Mouse (Mus musculus): ENCODE results near the gene Gm10282. TPM values are rescaled to one million over a fixed set of nuclear protein-coding genes. Genes with fewer than 3 reads are reported as not detected.

The Gm10282 gene
- polyA plus RNA-seq, 1 experiment from 2014 or later, result 20.1 TPM

DNA sequence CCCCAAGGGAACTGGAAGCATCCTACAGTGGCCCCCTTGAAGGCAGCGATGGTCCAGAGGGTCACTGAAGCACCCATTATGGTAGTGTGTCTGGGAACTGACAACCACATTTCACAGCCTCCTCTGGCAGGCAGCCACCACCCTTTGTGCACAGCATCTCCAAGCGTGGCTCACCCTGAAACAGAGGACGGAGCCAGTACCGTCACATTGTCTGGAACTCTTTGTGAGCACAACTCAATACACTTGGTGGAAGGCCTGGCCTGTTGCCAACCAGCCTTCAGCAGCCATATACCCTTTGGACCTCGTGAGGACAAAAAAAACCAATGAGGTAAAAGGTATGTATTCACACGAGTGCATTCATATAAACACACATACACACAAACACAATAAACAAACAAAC, 3.2 kb upstream of the Gm10282 start:
- no peaks in the 10 kb centered on the region for H3K36me3 ChIP-seq
- no peak for ATAC-seq (ENCODE audit: insufficient number of reproducible peaks, low FRiP score, low TSS enrichment, low read depth)
- H3K4me3 ChIP-seq, result no peak overlapping the region
- H3K27me3 ChIP-seq, result no peaks in the 10 kb centered on the region
- no peak overlapping the region for H3K9ac ChIP-seq
- no peak overlapping the region for H3K4me2 ChIP-seq
- no peak overlapping the region for H3K27ac ChIP-seq
- H3K9me3 ChIP-seq, result no peaks in the 10 kb centered on the region
- WGBS, result 62% methylated on average over 6 of the region's 6 CpGs
- peaks cover 1% of the 10 kb centered on the region; the same call in 1 of the 2 replicates for H3K4me1 ChIP-seq

DNA sequence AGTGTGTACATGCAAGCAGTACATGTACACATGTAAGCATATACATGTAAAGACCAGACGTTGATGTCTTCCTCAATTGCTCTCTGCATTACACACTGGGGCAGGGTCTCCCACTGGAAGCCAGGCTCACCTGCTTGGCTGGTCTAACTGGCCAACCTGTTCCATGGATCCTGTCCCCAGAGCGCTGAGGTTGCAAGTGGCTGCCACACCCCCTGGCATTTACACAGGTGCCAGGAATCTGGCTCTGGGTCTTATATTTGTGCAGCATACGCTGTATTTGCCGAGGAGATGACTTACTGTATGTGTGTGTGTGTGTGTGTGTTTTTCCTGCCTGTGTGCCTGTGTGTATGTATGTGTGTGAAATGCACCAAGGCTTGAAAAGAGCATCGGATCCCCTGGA, 1.9 kb upstream of the Gm10282 start:
- H3K9ac ChIP-seq, result no peak overlapping the region
- no peak overlapping the region for H3K4me2 ChIP-seq
- WGBS, result 69% methylated on average over 5 of the region's 5 CpGs
- H3K36me3 ChIP-seq, result no peaks in the 10 kb centered on the region
- no peak for ATAC-seq (ENCODE audit: insufficient number of reproducible peaks, low FRiP score, low TSS enrichment, low read depth)
- H3K27me3 ChIP-seq, result no peaks in the 10 kb centered on the region
- no peak overlapping the region for H3K27ac ChIP-seq
- peaks cover 6% of the 10 kb centered on the region; the same call in 1 of the 2 replicates for H3K4me1 ChIP-seq
- H3K9me3 ChIP-seq, result no peaks in the 10 kb centered on the region
- no peak overlapping the region for H3K4me3 ChIP-seq

DNA sequence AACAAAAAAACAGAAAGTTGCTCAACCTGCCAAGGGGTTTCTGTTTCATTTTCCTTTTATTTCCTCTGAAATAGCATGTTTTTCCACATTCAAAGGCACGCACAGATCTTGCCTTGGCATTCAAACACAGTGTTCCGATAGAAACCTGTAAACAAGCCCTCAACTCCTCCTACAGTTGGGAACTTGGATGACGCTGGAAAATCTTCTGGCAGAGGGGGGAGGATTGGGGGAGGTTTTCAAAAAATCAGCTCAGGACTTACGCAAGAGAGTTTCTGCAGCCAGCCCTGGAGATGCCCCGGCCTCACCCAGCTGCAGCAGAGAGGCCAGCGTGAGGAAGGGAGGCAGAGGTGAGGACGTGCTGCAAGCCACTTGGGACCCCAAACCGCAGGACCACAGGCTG, 1.4 kb downstream of the Gm10282 start:
- H3K27me3 ChIP-seq, result no peaks in the 10 kb centered on the region
- ATAC-seq (ENCODE audit: insufficient number of reproducible peaks, low FRiP score, low TSS enrichment, low read depth), result 0 out of 2 replicates have a peak, but pooled peaks have one; percentile 46
- no peaks in the 10 kb centered on the region for H3K9me3 ChIP-seq
- H3K4me2 ChIP-seq, result no peak overlapping the region
- peak overlapping the region; percentile 90 for H3K27ac ChIP-seq
- no peak overlapping the region for H3K9ac ChIP-seq
- 25% methylated on average over 8 of the region's 8 CpGs for WGBS
- H3K4me1 ChIP-seq, result peaks cover 6% of the 10 kb centered on the region; the same call in 1 of the 2 replicates
- no peak overlapping the region for H3K4me3 ChIP-seq
- H3K36me3 ChIP-seq, result no peaks in the 10 kb centered on the region

DNA sequence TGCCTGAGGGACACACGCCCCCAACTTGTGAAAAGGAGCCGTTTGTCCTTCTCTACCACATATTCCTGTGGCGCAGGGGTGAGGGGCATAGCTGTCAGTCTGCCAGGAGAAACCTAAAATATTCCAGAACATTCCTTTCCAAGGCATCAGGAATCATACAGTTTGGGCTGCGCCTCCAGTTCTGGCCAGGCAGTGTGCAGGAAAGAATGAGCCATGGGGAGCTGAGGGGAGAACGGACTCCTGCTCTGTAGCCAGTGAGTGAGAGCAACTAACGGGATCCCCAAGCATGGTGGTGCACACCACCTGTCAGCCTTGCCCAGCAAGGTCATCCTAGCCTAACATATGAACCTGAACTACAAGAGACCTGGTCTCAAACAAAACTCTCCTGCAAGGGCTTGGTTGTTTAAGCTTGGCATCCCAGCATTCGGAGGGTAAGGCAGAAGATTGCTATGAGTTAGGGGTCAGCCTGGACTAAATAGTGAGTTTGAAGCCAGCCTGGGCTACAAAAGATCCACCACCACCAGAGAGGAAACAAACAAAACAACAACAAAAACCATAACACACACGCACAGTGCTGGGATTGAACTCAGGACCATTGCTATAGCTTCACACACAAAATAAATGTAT, 2.0 kb downstream of the Gm10282 start:
- WGBS, result 50% methylated on average over 8 of the region's 8 CpGs
- ATAC-seq (ENCODE audit: insufficient number of reproducible peaks, low FRiP score, low TSS enrichment, low read depth), result peak; percentile 69; the same call in 1 of the 2 replicates
- Histone ChIP-seq H3K9me3 (no peaks in the 10 kb centered on the region), H3K4me1 (peaks cover 6% of the 10 kb centered on the region; the same call in 1 of the 2 replicates), H3K4me3 (no peak overlapping the region), H3K36me3 (no peaks in the 10 kb centered on the region), H3K9ac (no peak overlapping the region), H3K4me2 (no peak overlapping the region), H3K27me3 (no peaks in the 10 kb centered on the region), H3K27ac (peak overlapping the region; percentile 90)

DNA sequence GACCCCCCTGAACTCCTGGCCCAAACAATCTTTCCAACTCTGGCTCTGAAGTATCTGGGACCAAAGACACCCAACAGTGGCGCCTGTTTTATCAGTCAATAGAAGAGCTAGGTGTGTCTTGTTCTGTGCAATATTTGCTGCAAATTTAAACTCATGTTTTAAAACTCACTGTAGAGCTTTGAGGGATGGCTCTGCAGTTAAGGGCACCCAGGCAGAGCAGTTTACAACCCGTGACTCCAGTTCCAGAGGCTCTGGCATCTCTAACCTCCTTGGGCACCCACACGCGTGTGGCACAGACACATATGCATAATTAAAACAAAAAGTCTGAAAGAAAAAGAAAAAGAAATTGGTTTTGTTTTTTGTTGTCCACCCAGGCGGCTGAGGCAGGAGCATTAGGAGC, 3.6 kb downstream of the Gm10282 start:
- no peak for ATAC-seq (ENCODE audit: insufficient number of reproducible peaks, low FRiP score, low TSS enrichment, low read depth)
- H3K9ac ChIP-seq, result no peak overlapping the region
- no peaks in the 10 kb centered on the region for H3K27me3 ChIP-seq
- H3K36me3 ChIP-seq, result no peaks in the 10 kb centered on the region
- 77% methylated on average over 5 of the region's 5 CpGs for WGBS
- H3K4me2 ChIP-seq, result no peak overlapping the region
- H3K9me3 ChIP-seq, result no peaks in the 10 kb centered on the region
- no peak overlapping the region for H3K27ac ChIP-seq
- H3K4me1 ChIP-seq, result peaks cover 6% of the 10 kb centered on the region; the same call in 1 of the 2 replicates
- no peak overlapping the region for H3K4me3 ChIP-seq

DNA sequence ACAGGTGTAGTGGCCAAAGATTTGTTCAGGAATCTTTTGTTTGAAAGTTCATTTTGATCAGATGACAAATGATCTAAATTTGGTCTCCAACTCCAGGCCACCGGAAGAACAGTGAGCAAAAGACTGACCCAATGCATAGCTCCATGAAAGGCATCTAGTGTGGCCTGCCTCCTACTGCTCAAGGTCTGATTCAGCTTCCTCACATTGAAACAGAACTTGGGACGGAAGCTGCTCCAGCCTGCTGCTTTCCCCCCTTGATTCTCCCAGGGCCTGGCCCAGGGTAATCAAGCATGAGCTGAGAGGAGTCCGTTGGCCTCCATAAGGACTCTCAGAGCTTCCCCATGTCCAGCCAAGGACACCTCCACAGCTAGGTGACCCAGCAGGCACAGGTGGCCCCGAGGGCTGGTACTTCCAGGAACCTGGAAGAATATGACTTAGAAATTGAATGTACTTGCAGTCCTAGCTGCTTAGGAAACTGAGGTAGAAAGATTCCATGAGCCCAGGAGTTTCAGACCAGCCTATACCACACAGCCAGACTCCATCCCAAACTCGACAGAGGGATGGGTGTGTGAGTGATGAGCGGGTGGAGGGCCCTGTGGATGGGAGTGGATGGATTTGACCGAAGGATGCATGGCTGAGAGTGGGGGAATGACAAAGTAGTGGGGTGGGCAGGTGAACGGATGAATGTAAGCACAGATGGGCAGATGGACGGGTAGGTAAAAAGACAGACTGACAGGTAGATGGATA, 4.2 kb downstream of the Gm10282 start:
- H3K9me3 ChIP-seq, result no peaks in the 10 kb centered on the region
- no peak for ATAC-seq (ENCODE audit: insufficient number of reproducible peaks, low FRiP score, low TSS enrichment, low read depth)

DNA sequence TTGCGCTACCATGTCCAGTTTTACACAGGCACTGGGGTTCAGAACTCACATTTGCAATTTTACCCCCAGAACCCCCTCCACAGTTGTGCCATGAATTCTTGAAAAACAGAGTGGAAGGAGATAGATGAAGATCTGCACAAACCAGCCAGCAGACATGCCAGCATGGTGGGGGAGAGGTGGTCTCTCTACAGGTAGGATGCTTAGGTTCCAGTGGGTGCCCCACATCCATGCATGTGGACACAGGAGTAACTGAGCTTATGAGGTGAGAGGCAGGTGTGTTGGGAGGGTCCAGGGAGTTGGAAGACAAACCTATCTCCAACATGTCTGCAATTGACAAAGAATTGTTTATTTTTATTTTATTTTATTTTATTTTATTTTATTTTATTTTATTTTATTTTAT, 6.1 kb downstream of the Gm10282 start:
- H3K4me1 ChIP-seq, result peaks cover 28% of the 10 kb centered on the region
- no peak overlapping the region for H3K27ac ChIP-seq
- no peaks in the 10 kb centered on the region for H3K27me3 ChIP-seq
- ATAC-seq (ENCODE audit: insufficient number of reproducible peaks, low FRiP score, low TSS enrichment, low read depth), result no peak
- no peaks in the 10 kb centered on the region for H3K36me3 ChIP-seq
- H3K9me3 ChIP-seq, result no peaks in the 10 kb centered on the region
- H3K4me2 ChIP-seq, result no peak overlapping the region
- 87% methylated on average over 1 of the region's 1 CpGs for WGBS
- H3K9ac ChIP-seq, result no peak overlapping the region
- no peak overlapping the region for H3K4me3 ChIP-seq

More for the DNA sequence above, 4.2 kb downstream of the Gm10282 start:
- Histone ChIP-seq H3K4me2 (no peak overlapping the region), H3K4me1 (peaks cover 11% of the 10 kb centered on the region), H3K27me3 (no peaks in the 10 kb centered on the region), H3K27ac (no peak overlapping the region; the same call in 1 of the 2 replicates), H3K4me3 (no peak overlapping the region), H3K9ac (no peak overlapping the region), H3K36me3 (no peaks in the 10 kb centered on the region)
- 77% methylated on average over 9 of the region's 9 CpGs for WGBS

DNA sequence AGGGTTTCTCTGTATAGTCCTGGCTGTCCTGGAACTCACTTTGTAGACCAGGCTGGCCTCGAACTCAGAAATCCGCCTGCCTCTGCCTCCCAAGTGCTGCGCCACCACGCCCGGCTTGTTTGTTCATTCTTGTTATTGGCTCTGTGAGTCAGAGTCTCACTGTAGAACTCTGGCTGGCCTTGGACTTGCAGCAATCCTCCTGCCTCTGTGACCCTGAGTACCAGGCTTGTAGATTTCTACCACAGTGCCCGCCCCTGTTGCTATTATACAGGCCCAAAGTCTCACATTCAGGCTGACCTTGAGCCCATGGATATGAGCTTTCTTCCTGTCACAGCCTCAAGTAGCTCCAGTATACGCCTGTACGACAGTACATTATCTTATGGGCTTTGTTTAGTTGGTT, 8.5 kb downstream of the Gm10282 start:
- Histone ChIP-seq H3K27me3 (no peaks in the 10 kb centered on the region), H3K36me3 (no peaks in the 10 kb centered on the region), H3K4me2 (no peak overlapping the region), H3K9ac (no peak overlapping the region), H3K4me1 (peaks cover 22% of the 10 kb centered on the region), H3K27ac (peak overlapping the region; percentile 89; the same call in 1 of the 2 replicates), H3K4me3 (no peak overlapping the region), H3K9me3 (no peaks in the 10 kb centered on the region)
- 93% methylated on average over 8 of the region's 8 CpGs for WGBS
- ATAC-seq (ENCODE audit: insufficient number of reproducible peaks, low FRiP score, low TSS enrichment, low read depth), result no peak

DNA sequence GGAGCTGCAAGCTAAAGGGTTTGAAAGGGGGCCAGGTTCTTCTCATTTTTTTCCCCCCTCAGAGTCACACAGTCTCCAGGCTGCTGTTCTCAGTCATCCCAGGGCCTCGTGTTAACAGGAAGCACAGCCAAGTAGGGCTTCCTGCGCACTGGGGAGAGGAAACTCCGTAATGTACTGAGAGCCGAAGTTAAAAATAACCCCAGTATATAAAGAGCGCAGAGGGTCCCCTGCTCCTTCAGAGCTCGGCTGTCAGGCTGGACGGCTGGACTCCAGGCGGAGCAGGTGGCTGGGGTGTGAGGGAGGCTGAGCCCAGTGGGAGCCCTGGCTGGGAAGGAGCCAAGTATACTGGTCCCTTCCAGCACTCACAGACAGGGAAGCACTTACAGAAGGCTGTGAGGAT, 9.4 kb downstream of the Gm10282 start:
- Histone ChIP-seq H3K4me3 (peak overlapping the region; percentile 9; the same call in 1 of the 2 replicates), H3K9me3 (no peaks in the 10 kb centered on the region), H3K27me3 (no peaks in the 10 kb centered on the region), H3K36me3 (no peaks in the 10 kb centered on the region), H3K4me1 (peaks cover 22% of the 10 kb centered on the region), H3K4me2 (peak overlapping the region; percentile 22), H3K9ac (no peak overlapping the region), H3K27ac (peak overlapping the region; percentile 89)
- peak; percentile 93 for ATAC-seq (ENCODE audit: insufficient number of reproducible peaks, low FRiP score, low TSS enrichment, low read depth)
- 19% methylated on average over 8 of the region's 8 CpGs for WGBS

DNA sequence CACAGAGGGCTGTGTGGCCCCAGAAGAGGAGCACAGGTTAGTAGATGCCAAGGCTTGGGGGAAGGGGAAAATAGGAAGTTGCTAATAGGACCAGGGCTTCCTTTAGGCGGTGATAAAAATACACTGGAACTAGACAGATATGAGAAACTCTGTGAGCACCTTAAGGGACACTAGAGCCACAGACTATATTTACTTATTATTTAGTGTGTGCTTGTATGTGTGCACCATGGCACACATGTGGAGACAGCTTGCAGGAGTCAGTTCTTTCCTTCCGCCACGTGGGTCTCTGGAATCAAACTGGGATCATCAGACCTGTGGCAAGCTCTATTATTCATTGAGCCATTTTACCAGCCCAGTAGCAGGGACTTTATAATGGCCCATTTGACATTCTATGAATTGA, 9.9 kb downstream of the Gm10282 start:
- peaks cover 22% of the 10 kb centered on the region for H3K4me1 ChIP-seq
- H3K9me3 ChIP-seq, result no peaks in the 10 kb centered on the region
- H3K27ac ChIP-seq, result peak overlapping the region; percentile 89
- H3K9ac ChIP-seq, result no peak overlapping the region
- no peaks in the 10 kb centered on the region for H3K36me3 ChIP-seq
- 50% methylated on average over 3 of the region's 3 CpGs for WGBS
- H3K4me2 ChIP-seq, result 0 out of 2 replicates have a peak overlapping the region, but pooled peaks have one; percentile 22
- H3K27me3 ChIP-seq, result no peaks in the 10 kb centered on the region
- H3K4me3 ChIP-seq, result no peak overlapping the region
- no peak for ATAC-seq (ENCODE audit: insufficient number of reproducible peaks, low FRiP score, low TSS enrichment, low read depth)

DNA sequence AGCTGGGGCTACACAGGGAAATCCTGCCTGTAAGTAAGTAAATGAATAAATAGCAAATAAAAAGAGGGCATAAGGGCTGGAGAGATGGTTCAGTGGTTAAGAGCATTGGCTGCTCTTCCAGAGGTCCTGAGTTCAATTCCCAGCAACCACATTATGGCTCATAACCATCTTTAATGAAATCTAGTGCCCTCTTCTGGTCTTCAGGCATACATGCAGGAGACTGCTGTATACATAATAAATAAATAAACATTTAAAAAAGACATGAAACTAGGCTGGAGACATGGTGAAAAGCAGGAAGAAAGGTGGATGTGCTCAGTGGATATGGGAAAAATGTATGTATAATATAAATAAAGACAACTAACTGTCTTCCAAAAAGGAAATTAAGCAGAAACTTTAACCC, 11.8 kb downstream of the Gm10282 start:
- no peak overlapping the region for H3K4me2 ChIP-seq
- no peaks in the 10 kb centered on the region for H3K27me3 ChIP-seq
- no peak overlapping the region for H3K4me3 ChIP-seq
- no peak overlapping the region for H3K9ac ChIP-seq
- no peaks in the 10 kb centered on the region for H3K36me3 ChIP-seq
- H3K4me1 ChIP-seq, result peaks cover 22% of the 10 kb centered on the region
- ATAC-seq (ENCODE audit: insufficient number of reproducible peaks, low FRiP score, low TSS enrichment, low read depth), result no peak
- no peaks in the 10 kb centered on the region for H3K9me3 ChIP-seq
- H3K27ac ChIP-seq, result no peak overlapping the region

DNA sequence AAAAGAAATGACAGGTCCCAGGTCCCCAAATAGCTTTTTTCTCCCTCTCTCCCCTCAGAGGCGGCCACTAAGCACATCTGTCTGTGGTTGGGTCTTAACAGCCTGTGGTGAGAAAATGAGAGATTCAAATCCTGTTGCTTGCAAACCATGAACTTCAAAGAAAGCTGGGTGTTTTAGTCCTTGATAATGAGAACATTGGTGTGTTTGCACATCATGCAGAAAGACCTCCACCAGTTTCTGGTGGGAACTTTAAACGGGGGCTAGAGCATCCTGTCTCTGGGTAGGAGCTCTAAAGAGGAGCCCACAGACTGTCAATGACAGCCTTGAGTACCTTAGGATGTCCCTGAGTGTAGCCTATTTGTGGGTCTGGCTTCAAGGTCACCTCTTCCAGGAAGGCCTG, 14.0 kb downstream of the Gm10282 start:
- Histone ChIP-seq H3K9ac (no peak overlapping the region), H3K9me3 (no peaks in the 10 kb centered on the region)
- 63% methylated on average over 2 of the region's 2 CpGs for WGBS

More for the DNA sequence above, 14.0 kb downstream of the Gm10282 start:
- no peaks in the 10 kb centered on the region for H3K36me3 ChIP-seq
- no peak for ATAC-seq (ENCODE audit: insufficient number of reproducible peaks, low FRiP score, low TSS enrichment, low read depth)
- H3K4me3 ChIP-seq, result no peak overlapping the region
- H3K27me3 ChIP-seq, result no peaks in the 10 kb centered on the region
- peaks cover 27% of the 10 kb centered on the region for H3K4me1 ChIP-seq
- H3K4me2 ChIP-seq, result no peak overlapping the region
- no peak overlapping the region for H3K27ac ChIP-seq
